Mouse (Mus musculus): ENCODE measurements around the gene Fgr. TPM values are rescaled to one million over a fixed set of nuclear protein-coding genes. Genes with fewer than 3 reads are reported as not detected.
"Not testable (repeated sequence)": the region's sequence is repeated elsewhere in the genome, so short reads cannot be mapped to it uniquely, and the experiment has no call there.

Fgr gene
- 0.10 and 0.28 TPM in 2 replicates for polyA plus RNA-seq (2015; fragmentation: Nextera tagmentation; extraction: Ambion mirVana)

DNA sequence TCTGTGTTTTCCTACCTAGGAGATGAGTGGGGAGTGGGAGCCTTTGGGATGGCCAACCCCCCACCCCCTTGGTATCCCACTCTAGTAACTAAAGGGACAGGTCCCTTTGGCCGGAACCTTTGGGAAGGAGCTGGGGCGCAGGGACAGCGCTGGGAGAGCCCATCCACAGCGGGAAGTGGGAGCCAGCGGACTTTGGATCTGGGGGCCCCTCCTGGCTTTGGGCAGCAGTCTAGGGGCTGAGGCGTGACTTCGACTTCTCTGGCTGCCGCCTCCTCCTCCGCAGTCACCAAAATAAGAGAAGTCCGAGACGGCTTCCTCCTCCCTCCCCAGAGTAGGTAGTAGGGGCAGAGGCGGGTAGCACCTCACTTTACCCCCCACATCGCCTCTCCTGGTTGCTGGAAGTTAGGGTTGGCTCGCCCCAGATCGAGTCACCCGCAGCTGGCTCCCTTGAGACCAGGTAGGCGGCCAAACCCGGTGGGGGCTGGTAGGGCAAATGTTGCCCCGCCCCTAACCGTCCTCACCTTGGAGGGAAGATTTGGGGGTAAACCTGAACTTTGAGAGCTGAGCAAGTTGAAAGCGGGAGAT lies at the start of gene Fgr:
Gene Fgr (plus strand): TSS at position 282 of the 585 bp plus-strand sequence.
- H3K4me2 ChIP-seq = peak within 1 kb of the TSS; percentile 50
- H3K27me3 ChIP-seq = peaks cover 64% of the 10 kb centered on the region
- H3K9me3 ChIP-seq = no peaks in the 10 kb centered on the region
- peaks cover 19% of the 10 kb centered on the region for H3K4me1 ChIP-seq
- WGBS = 10% methylated on average over 21 of the region's 21 CpGs
- peak within 1 kb of the TSS; percentile 36; the same call in 1 of the 2 replicates for H3K9ac ChIP-seq
- peak within 1 kb of the TSS; percentile 25 for H3K4me3 ChIP-seq
- ATAC-seq (ENCODE audit: insufficient number of reproducible peaks, insufficient read depth, low FRiP score, low TSS enrichment, low read depth) = no peak
- no peaks in the 10 kb centered on the region for H3K36me3 ChIP-seq
- H3K27ac ChIP-seq = no peak within 1 kb of the TSS

DNA sequence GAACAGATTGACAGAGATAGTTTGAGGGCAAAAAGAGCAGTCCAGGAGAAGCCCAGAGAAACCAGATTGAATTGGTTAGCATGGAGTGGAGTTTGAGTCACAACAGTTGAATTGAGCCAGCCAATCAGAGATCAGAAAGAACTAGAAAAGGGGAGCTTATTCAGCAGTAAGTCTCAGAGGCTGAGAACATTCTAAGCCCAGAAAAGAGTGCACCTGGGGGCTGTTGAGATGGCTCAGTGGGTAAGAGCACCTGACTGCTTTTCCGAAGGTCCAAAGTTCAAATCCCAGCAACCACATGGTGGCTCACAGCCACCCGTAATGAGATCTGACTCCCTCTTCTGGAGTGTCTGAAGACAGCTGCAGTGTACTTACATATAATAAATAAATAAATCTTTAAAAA lies 47.4 kb upstream of the Fgr start:
- 60% methylated on average over 2 of the region's 2 CpGs for WGBS
- H3K9me3 ChIP-seq = not testable (repeated sequence)

DNA sequence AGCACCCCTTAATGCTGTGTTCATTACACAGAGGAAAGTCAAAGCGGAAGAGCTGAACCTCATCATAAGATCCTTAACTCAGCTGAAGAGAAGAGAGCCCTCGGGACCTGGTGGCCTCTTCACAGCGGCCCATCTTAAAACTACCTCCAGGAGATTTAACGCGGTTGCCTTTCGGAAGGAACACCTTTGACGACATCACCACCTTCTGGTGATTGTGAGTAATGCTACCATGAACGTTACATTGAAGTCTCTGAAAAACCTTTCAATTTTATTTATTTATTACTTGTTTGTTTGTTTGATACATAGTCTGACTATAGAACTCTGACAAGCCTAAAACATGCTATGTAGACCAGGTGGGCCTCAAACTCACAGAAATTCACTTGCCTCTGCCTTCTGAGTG lies 43.1 kb upstream of the Fgr start:
- no peaks in the 10 kb centered on the region for H3K36me3 ChIP-seq
- ATAC-seq (ENCODE audit: insufficient number of reproducible peaks, insufficient read depth, low FRiP score, low TSS enrichment, low read depth) = no peak
- peaks cover 3% of the 10 kb centered on the region; the same call in 1 of the 2 replicates for H3K4me1 ChIP-seq

More for the DNA sequence above, 47.4 kb upstream of the Fgr start:
- not testable (repeated sequence) for H3K27me3 ChIP-seq; ATAC-seq (ENCODE audit: insufficient number of reproducible peaks, insufficient read depth, low FRiP score, low TSS enrichment, low read depth); H3K9ac ChIP-seq; H3K4me1 ChIP-seq; H3K4me2 ChIP-seq; H3K36me3 ChIP-seq; H3K4me3 ChIP-seq; H3K27ac ChIP-seq

DNA sequence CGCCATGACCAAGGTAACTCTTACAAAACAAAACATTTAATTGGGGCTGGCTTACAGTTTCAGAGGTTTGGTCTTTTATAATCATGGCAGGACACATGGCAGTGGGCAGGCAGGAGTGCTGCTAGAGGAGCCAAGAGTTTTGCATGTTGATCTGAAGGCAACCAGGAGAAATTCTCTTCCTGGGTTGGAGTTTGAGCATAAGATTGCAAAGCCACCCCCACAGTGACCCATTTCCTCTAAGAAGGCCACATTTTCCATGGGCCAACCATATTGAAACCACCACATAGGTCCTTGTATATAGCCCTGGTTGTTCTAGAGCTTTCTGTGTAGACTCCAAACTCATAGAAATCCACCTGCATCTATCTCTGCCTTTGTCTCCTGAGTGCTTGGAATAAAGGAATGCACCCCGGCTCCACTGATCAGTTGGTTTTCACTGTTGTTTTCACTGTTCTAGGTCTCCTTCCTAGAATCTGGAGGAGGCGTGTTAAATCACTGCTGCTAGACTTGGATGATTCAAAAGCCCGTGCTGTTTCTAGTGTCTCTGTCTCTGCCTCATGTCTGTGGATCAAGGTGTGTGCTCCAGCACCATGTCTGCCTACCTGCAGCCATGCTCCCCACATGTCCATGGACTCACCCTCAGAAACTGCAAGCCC lies 41.0 kb upstream of the Fgr start:
- no peak for ATAC-seq (ENCODE audit: insufficient number of reproducible peaks, insufficient read depth, low FRiP score, low TSS enrichment, low read depth)
- no peak overlapping the region for H3K4me2 ChIP-seq
- no peak overlapping the region for H3K9ac ChIP-seq
- no peaks in the 10 kb centered on the region for H3K9me3 ChIP-seq
- H3K36me3 ChIP-seq = no peaks in the 10 kb centered on the region
- no peaks in the 10 kb centered on the region for H3K27me3 ChIP-seq
- H3K27ac ChIP-seq = no peak overlapping the region
- 79% methylated on average over 4 of the region's 4 CpGs for WGBS
- peaks cover 8% of the 10 kb centered on the region; the same call in 1 of the 2 replicates for H3K4me1 ChIP-seq
- no peak overlapping the region for H3K4me3 ChIP-seq

More for the DNA sequence above, 43.1 kb upstream of the Fgr start:
- Histone ChIP-seq H3K27me3 (no peaks in the 10 kb centered on the region), H3K4me3 (no peak overlapping the region), H3K4me2 (no peak overlapping the region), H3K27ac (no peak overlapping the region), H3K9ac (no peak overlapping the region), H3K9me3 (no peaks in the 10 kb centered on the region)
- 6% methylated on average over 8 of the region's 8 CpGs for WGBS

DNA sequence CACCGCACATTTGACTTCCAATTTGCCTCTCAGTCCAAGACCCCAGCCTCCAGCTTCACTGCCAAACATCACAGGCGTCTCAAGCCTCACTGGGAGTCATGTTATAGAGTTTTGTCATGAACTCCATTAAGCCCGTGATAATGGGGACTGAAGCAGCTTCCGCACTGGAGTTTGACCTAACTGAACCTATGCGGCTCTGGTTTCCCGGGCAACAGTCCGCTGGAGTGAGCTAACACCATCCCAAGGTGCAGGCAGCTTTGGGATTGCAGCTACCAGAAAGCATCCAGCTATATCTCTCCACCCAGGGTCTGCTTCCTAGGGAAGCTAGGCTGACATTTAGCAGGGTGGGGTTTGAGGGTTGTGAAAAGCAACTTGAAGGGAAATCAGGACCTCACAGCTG lies 39.3 kb upstream of the Fgr start:
- Histone ChIP-seq H3K4me2 (no peak overlapping the region), H3K4me1 (peaks cover 26% of the 10 kb centered on the region), H3K36me3 (no peaks in the 10 kb centered on the region), H3K4me3 (no peak overlapping the region), H3K27me3 (no peaks in the 10 kb centered on the region), H3K9me3 (no peaks in the 10 kb centered on the region), H3K27ac (no peak overlapping the region), H3K9ac (peak overlapping the region; percentile 40; the same call in 1 of the 2 replicates)
- WGBS = 33% methylated on average over 7 of the region's 7 CpGs
- no peak for ATAC-seq (ENCODE audit: insufficient number of reproducible peaks, insufficient read depth, low FRiP score, low TSS enrichment, low read depth)

DNA sequence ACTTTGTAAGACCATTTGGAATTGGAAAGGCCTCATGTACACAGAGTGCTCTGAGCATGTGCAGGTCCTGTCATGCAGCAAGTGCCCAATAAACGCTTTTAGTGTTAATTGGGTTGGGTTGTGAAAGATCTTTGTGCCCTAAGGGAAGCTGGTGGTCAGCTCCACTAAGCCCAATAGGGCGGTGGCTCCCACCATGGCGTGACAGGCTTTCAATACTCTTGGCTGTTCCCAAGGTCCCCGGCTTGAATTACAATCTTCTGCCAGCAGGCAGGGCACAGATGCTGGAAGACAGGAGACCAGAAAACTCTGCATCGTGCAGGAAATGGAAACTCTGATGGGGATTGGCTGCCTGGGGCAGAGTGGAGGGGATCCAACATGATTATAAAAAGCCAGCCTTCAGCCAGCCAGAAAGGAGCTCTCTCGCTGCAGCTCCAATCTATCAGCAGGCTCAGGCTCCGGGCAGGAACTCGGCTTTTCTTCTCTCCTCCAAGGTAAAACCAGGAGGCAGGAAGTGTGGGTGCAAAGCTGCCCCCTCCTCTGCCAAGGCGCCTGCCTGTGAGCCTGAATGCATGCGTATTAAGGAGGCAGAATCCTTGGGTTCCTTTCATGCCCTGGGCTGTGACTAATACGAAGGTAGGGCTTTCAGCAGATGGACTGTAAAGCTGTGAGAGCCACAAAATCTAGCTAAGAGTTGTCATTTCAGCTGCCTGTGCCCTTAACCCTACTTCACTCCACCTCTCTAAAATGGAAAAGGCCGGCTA lies 35.5 kb upstream of the Fgr start:
- peak overlapping the region; percentile 52 for H3K4me2 ChIP-seq
- peak; percentile 59; the same call in 1 of the 2 replicates for ATAC-seq (ENCODE audit: insufficient number of reproducible peaks, insufficient read depth, low FRiP score, low TSS enrichment, low read depth)
- 11% methylated on average over 12 of the region's 12 CpGs for WGBS
- no peaks in the 10 kb centered on the region for H3K9me3 ChIP-seq
- H3K4me3 ChIP-seq = peak overlapping the region; percentile 12; the same call in 1 of the 2 replicates
- peaks cover 26% of the 10 kb centered on the region for H3K4me1 ChIP-seq
- H3K36me3 ChIP-seq = no peaks in the 10 kb centered on the region
- H3K9ac ChIP-seq = peak overlapping the region; percentile 58
- peak overlapping the region; percentile 95 for H3K27ac ChIP-seq
- 0 out of 2 replicates have a peak, but pooled peaks cover 3% of the 10 kb centered on the region for H3K27me3 ChIP-seq

DNA sequence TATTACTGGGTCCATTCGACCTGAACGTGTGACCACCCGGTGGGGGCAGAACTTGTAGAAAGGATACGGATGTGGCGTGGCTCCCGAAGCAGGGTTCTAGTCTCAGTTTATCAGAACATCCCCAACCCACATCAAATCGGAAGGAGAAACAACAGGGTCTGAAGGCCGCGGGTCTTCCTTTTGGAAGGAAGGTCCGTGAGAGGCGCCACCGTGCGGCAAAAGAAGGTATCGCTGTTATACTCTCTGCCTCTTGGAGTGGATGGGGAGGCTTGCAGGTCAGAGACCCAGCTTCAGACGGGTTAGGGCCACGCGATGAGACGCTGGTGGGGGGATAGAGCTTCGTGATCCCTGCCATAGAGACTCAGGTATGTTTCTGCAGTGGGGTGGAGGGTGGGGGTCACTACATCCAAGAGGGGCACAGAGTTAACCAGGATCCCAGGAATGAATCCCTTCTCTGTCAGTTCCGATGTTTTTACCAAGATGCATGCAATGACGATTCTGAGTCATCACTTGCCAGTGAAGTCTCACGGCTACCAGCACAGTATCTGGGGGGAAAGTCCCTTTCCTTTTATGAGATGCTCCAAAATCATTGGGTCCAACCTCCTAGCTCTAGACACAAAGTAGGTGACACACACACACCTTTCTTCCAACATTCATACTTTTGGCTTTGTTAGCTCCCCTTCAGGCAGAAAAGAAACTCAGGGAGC lies 34.3 kb upstream of the Fgr start:
- Histone ChIP-seq H3K36me3 (no peaks in the 10 kb centered on the region), H3K4me1 (peaks cover 25% of the 10 kb centered on the region), H3K4me2 (peak overlapping the region; percentile 37), H3K9me3 (no peaks in the 10 kb centered on the region), H3K9ac (no peak overlapping the region), H3K27ac (peak overlapping the region; percentile 95; the same call in 1 of the 2 replicates), H3K27me3 (0 out of 2 replicates have a peak, but pooled peaks cover 3% of the 10 kb centered on the region), H3K4me3 (no peak overlapping the region)
- 22% methylated on average over 22 of the region's 22 CpGs for WGBS
- no peak for ATAC-seq (ENCODE audit: insufficient number of reproducible peaks, insufficient read depth, low FRiP score, low TSS enrichment, low read depth)

DNA sequence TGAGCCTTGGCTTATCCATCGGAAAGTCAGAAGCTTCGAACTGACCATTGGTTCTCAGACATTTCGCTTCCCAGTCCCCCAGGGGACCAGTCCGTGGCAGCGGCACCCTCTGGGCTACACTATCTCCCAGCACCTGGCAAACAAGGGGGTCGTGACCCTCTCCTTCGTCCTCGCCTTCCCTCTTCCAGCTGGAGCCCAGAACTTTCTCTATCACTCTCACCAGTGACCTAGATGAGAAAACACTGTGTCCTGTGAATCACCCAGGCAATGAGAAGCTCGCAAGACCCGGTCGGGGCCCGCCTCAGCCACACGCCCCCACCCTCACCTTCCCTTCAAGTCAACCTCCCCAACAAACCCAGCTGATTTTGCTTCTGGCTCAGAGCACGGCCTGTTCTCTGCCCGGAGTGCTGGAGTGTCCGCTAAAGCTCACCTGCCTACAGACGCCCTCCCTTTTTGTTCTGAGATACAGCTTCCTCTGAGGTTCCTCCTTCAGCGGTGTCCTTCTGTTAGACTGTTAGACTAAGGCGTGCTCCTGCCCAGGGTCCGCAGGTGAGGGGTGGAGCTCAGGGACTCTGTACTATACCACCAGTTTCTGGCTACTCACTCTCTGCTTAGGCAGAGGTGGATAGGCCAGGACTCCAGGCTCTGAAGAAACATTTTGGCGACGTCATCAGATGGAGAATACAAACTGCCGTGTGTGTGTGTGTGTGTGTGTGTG lies 32.7 kb upstream of the Fgr start:
- Histone ChIP-seq H3K4me2 (no peak overlapping the region), H3K9me3 (no peaks in the 10 kb centered on the region), H3K27ac (no peak overlapping the region), H3K36me3 (no peaks in the 10 kb centered on the region), H3K4me3 (no peak overlapping the region), H3K27me3 (0 out of 2 replicates have a peak, but pooled peaks cover 3% of the 10 kb centered on the region), H3K4me1 (peaks cover 34% of the 10 kb centered on the region), H3K9ac (no peak overlapping the region)
- 54% methylated on average over 23 of the region's 23 CpGs for WGBS
- no peak for ATAC-seq (ENCODE audit: insufficient number of reproducible peaks, insufficient read depth, low FRiP score, low TSS enrichment, low read depth)

DNA sequence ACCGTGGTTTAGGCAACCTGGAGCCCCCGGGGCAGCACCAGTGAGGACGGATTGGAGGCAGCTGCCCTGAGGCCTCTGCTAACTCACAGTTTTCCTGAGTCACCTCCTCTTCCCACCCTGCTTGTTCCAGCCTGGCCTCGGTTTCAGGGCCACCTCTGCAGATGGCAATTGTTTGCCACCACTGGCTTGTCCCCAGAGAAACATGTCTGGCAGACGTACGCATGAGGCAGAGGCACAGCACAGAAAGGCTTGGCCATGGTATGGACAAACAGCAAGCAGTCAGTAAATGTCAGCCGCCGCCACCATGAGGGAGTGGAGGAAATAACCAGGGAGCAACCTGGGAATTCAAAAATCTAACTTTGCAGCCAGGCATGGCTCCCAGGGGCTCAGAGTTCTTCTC lies 30.8 kb upstream of the Fgr start:
- H3K9ac ChIP-seq = peak overlapping the region; percentile 11; the same call in 1 of the 2 replicates
- H3K27me3 ChIP-seq = 0 out of 2 replicates have a peak, but pooled peaks cover 3% of the 10 kb centered on the region
- no peak overlapping the region for H3K4me3 ChIP-seq
- H3K27ac ChIP-seq = no peak overlapping the region
- no peaks in the 10 kb centered on the region for H3K36me3 ChIP-seq
- no peaks in the 10 kb centered on the region for H3K9me3 ChIP-seq
- ATAC-seq (ENCODE audit: insufficient number of reproducible peaks, insufficient read depth, low FRiP score, low TSS enrichment, low read depth) = no peak
- 50% methylated on average over 8 of the region's 8 CpGs for WGBS
- no peak overlapping the region for H3K4me2 ChIP-seq
- H3K4me1 ChIP-seq = peaks cover 36% of the 10 kb centered on the region

DNA sequence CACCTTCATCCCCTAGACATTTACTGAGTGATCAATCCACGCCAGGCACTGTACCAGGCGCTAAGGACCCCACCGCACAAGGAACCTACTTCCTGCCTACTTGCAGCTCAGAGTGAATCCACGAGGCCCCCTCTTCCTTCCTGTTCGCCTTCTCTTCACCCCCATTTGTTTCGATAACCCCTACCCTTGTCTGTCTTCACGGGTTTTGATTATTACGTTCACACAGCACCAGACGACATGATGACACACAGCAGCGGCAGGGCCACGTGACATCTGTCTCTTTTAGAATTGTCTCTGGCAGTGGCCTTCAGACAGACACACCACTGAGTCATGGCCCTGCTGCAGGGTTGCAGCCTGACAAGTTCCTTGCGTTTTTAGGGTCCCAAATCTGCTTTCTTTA lies 29.8 kb upstream of the Fgr start:
- Histone ChIP-seq H3K4me1 (peaks cover 26% of the 10 kb centered on the region), H3K27me3 (0 out of 2 replicates have a peak, but pooled peaks cover 3% of the 10 kb centered on the region), H3K4me3 (no peak overlapping the region), H3K27ac (no peak overlapping the region), H3K9ac (no peak overlapping the region), H3K4me2 (no peak overlapping the region), H3K9me3 (no peaks in the 10 kb centered on the region), H3K36me3 (no peaks in the 10 kb centered on the region)
- 76% methylated on average over 12 of the region's 12 CpGs for WGBS
- no peak for ATAC-seq (ENCODE audit: insufficient number of reproducible peaks, insufficient read depth, low FRiP score, low TSS enrichment, low read depth)
